Comparison of ENCODE assay signal across 8 mouse cellular contexts in the genomic region with DNA sequence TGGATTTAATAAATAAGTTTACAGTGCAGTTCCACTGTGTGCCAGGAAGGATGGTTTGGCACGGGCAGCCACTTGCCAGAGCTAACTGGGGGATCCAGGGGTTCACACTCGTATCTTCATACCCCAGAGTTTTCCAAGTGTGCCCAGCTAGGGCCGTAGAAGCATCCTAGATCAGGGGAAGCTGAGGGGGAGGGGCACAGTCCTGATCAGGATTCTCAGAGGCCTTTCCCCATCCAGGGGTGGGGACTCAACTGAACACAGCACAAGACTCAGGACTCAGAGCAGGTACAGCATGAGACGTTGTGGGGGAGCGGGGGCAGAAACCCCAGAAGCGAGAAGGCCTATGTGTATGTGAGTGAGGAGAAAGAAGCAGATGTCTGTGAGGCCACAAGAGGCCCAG. TPM values are rescaled to one million over a fixed set of nuclear protein-coding genes. Genes with fewer than 3 reads are reported as not detected.
A peak's percentile ranks its signal among the peaks of the same experiment; 100 is the strongest.
DNase-seq lines count a peak whose midpoint lies in the region; ATAC-seq and TF ChIP-seq lines count a peak whose summit lies in the region.
"Had no signal": no experiment of that assay in that cellular context is flagged by ENCODE, and none has a peak within 500 bp of the region (broad histone marks: within the 10 kb centered on the region; RNA-seq: fewer than 3 reads in every experiment).

No protein-coding gene starts in this region.

- no peaks in the 10 kb centered on the region for H3K9me3 ChIP-seq in kidney, embryonic 15.5 days (replicated peaks)
- no peaks in the 10 kb centered on the region for H3K9me3 ChIP-seq in heart, postnatal 0 days (replicated peaks; ENCODE audit: control insufficient read depth, low read length)
- H3K9me3 ChIP-seq: hindbrain, embryonic 13.5 days had no signal

- H3K36me3 ChIP-seq in kidney, embryonic 15.5 days = peaks cover 53% of the 10 kb centered on the region
- no peaks in the 10 kb centered on the region for H3K36me3 ChIP-seq in spleen, adult 2 months (ENCODE audit: control insufficient read depth, insufficient read depth, low read length)
- H3K36me3 ChIP-seq in heart, postnatal 0 days (replicated peaks; ENCODE audit: control insufficient read depth, insufficient read depth, low read length) = peaks cover 13% of the 10 kb centered on the region; the same call in 1 of the 2 replicates
- H3K36me3 ChIP-seq: hindbrain, embryonic 13.5 days had no signal

- H3K27me3 ChIP-seq in kidney, embryonic 15.5 days = no peaks in the 10 kb centered on the region
- no peaks in the 10 kb centered on the region for H3K27me3 ChIP-seq in spleen, adult 2 months (ENCODE audit: control insufficient read depth, insufficient read depth, low read length)
- no peaks in the 10 kb centered on the region for H3K27me3 ChIP-seq in heart, postnatal 0 days (ENCODE audit: control insufficient read depth, insufficient read depth, low read length)
- H3K27me3 ChIP-seq: hindbrain, embryonic 13.5 days had no signal

- H3K4me2 ChIP-seq in kidney, embryonic 15.5 days = peak overlapping the region; percentile 42
- H3K4me2 ChIP-seq in heart, postnatal 0 days (ENCODE audit: low read depth, low read length) = peak overlapping the region; percentile 26; the same call in 1 of the 2 replicates
- H3K4me2 ChIP-seq: hindbrain, embryonic 13.5 days had no signal

- H3K27ac ChIP-seq in kidney, embryonic 15.5 days = peak overlapping the region; percentile 93
- H3K27ac ChIP-seq in spleen, adult 2 months (ENCODE audit: insufficient read depth, low read length) = 0 out of 2 replicates have a peak overlapping the region, but pooled peaks have one; percentile 0
- peak overlapping the region; percentile 71 for H3K27ac ChIP-seq in heart, postnatal 0 days (ENCODE audit: low read depth)
- H3K27ac ChIP-seq: hindbrain, embryonic 13.5 days had no signal

- no peak for TF ChIP-seq EP300 in heart, postnatal 0 days (IDR thresholded peaks at IDR 0.05; ENCODE audit: low read depth)

- peaks cover 97% of the 10 kb centered on the region for H3K4me1 ChIP-seq in kidney, embryonic 15.5 days
- no peaks in the 10 kb centered on the region for H3K4me1 ChIP-seq in spleen, adult 2 months (ENCODE audit: control insufficient read depth, insufficient read depth, insufficient read length)
- peaks cover 43% of the 10 kb centered on the region for H3K4me1 ChIP-seq in heart, postnatal 0 days (ENCODE audit: control insufficient read depth, insufficient read depth)

- H3K4me3 ChIP-seq in kidney, embryonic 15.5 days (replicated peaks) = no peak overlapping the region
- no peak overlapping the region for H3K4me3 ChIP-seq in spleen, adult 2 months (ENCODE audit: extremely low read depth, insufficient read depth, insufficient read length)
- H3K4me3 ChIP-seq in heart, postnatal 0 days (ENCODE audit: low read depth, low read length) = no peak overlapping the region
- H3K4me3 ChIP-seq: hindbrain, embryonic 13.5 days had no signal

- no peak for TF ChIP-seq CTCF in spleen, adult 2 months (IDR thresholded peaks at IDR 0.05; ENCODE audit: extremely low read depth, insufficient read depth, insufficient read length, insufficient replicate concordance)
- TF ChIP-seq CTCF in heart, postnatal 0 days (IDR thresholded peaks at IDR 0.05; ENCODE audit: low read depth) = no peak

- DNase-seq in kidney, postnatal 14 days = no peak
- DNase-seq in spleen, adult 2 months (ENCODE audit: low read depth in 1 of 2, low spot score in 2 of 2) = no peak
- no peak for DNase-seq in spleen, postnatal 36 days (ENCODE audit: low spot score in 2 of 2)
- DNase-seq in heart, postnatal 0 days (ENCODE audit: low spot score) = peak; percentile 4
- DNase-seq in cerebellum, adult 9-11 months = no peak

- 40% methylated on average over 6 of the region's 6 CpGs for WGBS in kidney, embryonic 15.5 days
- 75% methylated on average over 6 of the region's 6 CpGs for WGBS in spleen, adult 2 months
- 40% methylated on average over 5 of the region's 6 CpGs for WGBS in heart, postnatal 0 days

- 0 out of 2 replicates have a peak, but pooled peaks have one; percentile 0 for ATAC-seq in kidney, embryonic 15.5 days (replicated peaks; ENCODE audit: low FRiP score)
- ATAC-seq in heart, postnatal 0 days (ENCODE audit: insufficient read depth, low read depth) = no peak
- no peak for ATAC-seq in megakaryocyte progenitor cell, adult 5-6 weeks (replicated peaks; ENCODE audit: poor library complexity)

- 0 out of 2 replicates have a peak overlapping the region, but pooled peaks have one; percentile 27 for H3K9ac ChIP-seq in kidney, embryonic 15.5 days
- H3K9ac ChIP-seq in heart, postnatal 0 days (replicated peaks; ENCODE audit: low read depth, low read length) = peak overlapping the region; percentile 34; the same call in 1 of the 2 replicates

- TF ChIP-seq POLR2A in spleen, adult 2 months (IDR thresholded peaks at IDR 0.05; ENCODE audit: low read depth, low read length) = no peak

RNA-seq across cellular contexts. Expression of a gene that starts 14.2 kb away (rescaled TPM):
- 9.1 and 12.2 TPM in 2 replicates for polyA plus RNA-seq in kidney, embryonic 15.5 days (2015; fragmentation: Nextera tagmentation; extraction: Ambion mirVana)
- polyA plus RNA-seq in spleen, adult 2 months (2012; rRNA removed) = 12.3 and 13.5 TPM in 2 replicates
- 28.4 and 42.3 TPM in 2 replicates for total RNA-seq in heart, postnatal 0 days (2014; rRNA removed; ENCODE audit: low replicate concordance)
- 2.6 and 2.8 TPM in 2 replicates for polyA plus RNA-seq in heart, postnatal 0 days (2015; fragmentation: Nextera tagmentation; extraction: Ambion mirVana)
- 0.12 and 0.44 TPM in 2 replicates for total RNA-seq in megakaryocyte progenitor cell, adult 5-6 weeks (2015)
- total RNA-seq in megakaryocyte progenitor cell, adult 5-6 weeks (2017) = 0.08 TPM in 1 of 2 replicates, not detected in the other

RNA-seq across cellular contexts. Expression of a gene that starts 54.5 kb away (rescaled TPM):
- polyA plus RNA-seq in kidney, embryonic 15.5 days (2015; fragmentation: Nextera tagmentation; extraction: Ambion mirVana) = 3.8 and 4.9 TPM in 2 replicates
- polyA plus RNA-seq in spleen, adult 2 months (2012; rRNA removed) = 79.2 and 97.8 TPM in 2 replicates
- total RNA-seq in heart, postnatal 0 days (2014; rRNA removed; ENCODE audit: low replicate concordance) = 5.1 and 5.9 TPM in 2 replicates
- polyA plus RNA-seq in heart, postnatal 0 days (2015; fragmentation: Nextera tagmentation; extraction: Ambion mirVana) = 1.8 and 2.3 TPM in 2 replicates
- 8.2 and 9.0 TPM in 2 replicates for total RNA-seq in megakaryocyte progenitor cell, adult 5-6 weeks (2015)
- 6.3 and 13.1 TPM in 2 replicates for total RNA-seq in megakaryocyte progenitor cell, adult 5-6 weeks (2017)

RNA-seq across cellular contexts. Expression of a gene that starts 56.7 kb away (rescaled TPM):
- polyA plus RNA-seq in kidney, embryonic 15.5 days (2015; fragmentation: Nextera tagmentation; extraction: Ambion mirVana) = 5.2 TPM in 2 replicates
- polyA plus RNA-seq in spleen, adult 2 months (2012; rRNA removed) = 36.0 and 46.0 TPM in 2 replicates
- total RNA-seq in heart, postnatal 0 days (2014; rRNA removed; ENCODE audit: low replicate concordance) = 1.0 and 4.5 TPM in 2 replicates
- polyA plus RNA-seq in heart, postnatal 0 days (2015; fragmentation: Nextera tagmentation; extraction: Ambion mirVana) = 3.5 and 3.9 TPM in 2 replicates
- total RNA-seq in megakaryocyte progenitor cell, adult 5-6 weeks (2015) = 0.42 and 0.49 TPM in 2 replicates
- 0.04 TPM in 1 of 2 replicates, not detected in the other for total RNA-seq in megakaryocyte progenitor cell, adult 5-6 weeks (2017)

Comparison
In these comparisons a context has a peak if more than half of its experiments do, and no peak if none do; other contexts are left out.
1. H3K27ac ChIP-seq: peak in every context shown above with its lines; median percentile 93 in kidney, embryonic 15.5 days; 71 in heart, postnatal 0 days; 0 in spleen, adult 2 months.
2. RNA of a gene that starts 54.5 kb away (polyA plus RNA-seq): 79.2 to 97.8 TPM in spleen, adult 2 months; 3.8 to 4.9 TPM in kidney, embryonic 15.5 days and 1.8 to 2.3 TPM in heart, postnatal 0 days; every median in the first group is over 10 times any median in the second.